Mouse (Mus musculus) layer of hippocampus, adult 9-11 months (tissue): ENCODE data around the gene Mphosph9.
"Not testable (repeated sequence)": the region's sequence is repeated elsewhere in the genome, so short reads cannot be mapped to it uniquely, and the experiment has no call there.

Experiments
- DNase-seq: peaks from one replicate; pipeline ENCODE4 v3.0.0; 2022

The Mphosph9 gene

GRCm38 (mm10) chr5:124327510-124328364, at the start of gene Mphosph9, which contains the start of gene 2810006K23Rik:
Mphosph9 (minus strand) TSS chr5:124327972.
2810006K23Rik (plus strand) TSS chr5:124328089.
- DNase-seq, result peak; percentile 100

- DNase-seq, result no peak
Observed at GRCm38 (mm10) chr5:124377149-124377548, 49.4 kb upstream of the Mphosph9 start.

GRCm38 (mm10) chr5:124376401-124376800, 48.6 kb upstream of the Mphosph9 start:
- no peak for DNase-seq

- no peak for DNase-seq
Observed at GRCm38 (mm10) chr5:124374298-124374697, 46.5 kb upstream of the Mphosph9 start.

GRCm38 (mm10) chr5:124366721-124367120, 38.9 kb upstream of the Mphosph9 start:
- DNase-seq, result no peak

GRCm38 (mm10) chr5:124365754-124366153, 38.0 kb upstream of the Mphosph9 start:
- DNase-seq, result no peak

GRCm38 (mm10) chr5:124364173-124364918, 36.6 kb upstream of the Mphosph9 start:
- DNase-seq, result no peak

GRCm38 (mm10) chr5:124362982-124363381, 35.2 kb upstream of the Mphosph9 start, which contains the start of gene Cdk2ap1:
Cdk2ap1 (minus strand) TSS chr5:124363082.
- DNase-seq, result not testable (repeated sequence)

GRCm38 (mm10) chr5:124359641-124360040, 31.9 kb upstream of the Mphosph9 start:
- DNase-seq, result no peak

GRCm38 (mm10) chr5:124356695-124357094, 28.9 kb upstream of the Mphosph9 start:
- DNase-seq, result no peak

GRCm38 (mm10) chr5:124355425-124355959, 27.7 kb upstream of the Mphosph9 start:
- DNase-seq, result no peak

GRCm38 (mm10) chr5:124354574-124355424, 27.0 kb upstream of the Mphosph9 start:
- no peak for DNase-seq

GRCm38 (mm10) chr5:124353726-124354547, 26.2 kb upstream of the Mphosph9 start:
- no peak for DNase-seq

- DNase-seq, result no peak
Observed at GRCm38 (mm10) chr5:124353011-124353725, 25.4 kb upstream of the Mphosph9 start.

GRCm38 (mm10) chr5:124352141-124352920, 24.6 kb upstream of the Mphosph9 start:
- DNase-seq, result peak; percentile 90

GRCm38 (mm10) chr5:124351604-124352003, 23.8 kb upstream of the Mphosph9 start:
- DNase-seq, result no peak

- DNase-seq, result peak; percentile 82
Observed at GRCm38 (mm10) chr5:124351111-124351560, 23.4 kb upstream of the Mphosph9 start.

GRCm38 (mm10) chr5:124350350-124350749, 22.6 kb upstream of the Mphosph9 start:
- DNase-seq, result no peak

- DNase-seq, result no peak
Observed at GRCm38 (mm10) chr5:124349196-124349595, 21.4 kb upstream of the Mphosph9 start.

- no peak for DNase-seq
Observed at GRCm38 (mm10) chr5:124342897-124343296, 15.1 kb upstream of the Mphosph9 start.
